Mouse (Mus musculus): ENCODE data around the gene Megf6.

Gene Megf6

DNA sequence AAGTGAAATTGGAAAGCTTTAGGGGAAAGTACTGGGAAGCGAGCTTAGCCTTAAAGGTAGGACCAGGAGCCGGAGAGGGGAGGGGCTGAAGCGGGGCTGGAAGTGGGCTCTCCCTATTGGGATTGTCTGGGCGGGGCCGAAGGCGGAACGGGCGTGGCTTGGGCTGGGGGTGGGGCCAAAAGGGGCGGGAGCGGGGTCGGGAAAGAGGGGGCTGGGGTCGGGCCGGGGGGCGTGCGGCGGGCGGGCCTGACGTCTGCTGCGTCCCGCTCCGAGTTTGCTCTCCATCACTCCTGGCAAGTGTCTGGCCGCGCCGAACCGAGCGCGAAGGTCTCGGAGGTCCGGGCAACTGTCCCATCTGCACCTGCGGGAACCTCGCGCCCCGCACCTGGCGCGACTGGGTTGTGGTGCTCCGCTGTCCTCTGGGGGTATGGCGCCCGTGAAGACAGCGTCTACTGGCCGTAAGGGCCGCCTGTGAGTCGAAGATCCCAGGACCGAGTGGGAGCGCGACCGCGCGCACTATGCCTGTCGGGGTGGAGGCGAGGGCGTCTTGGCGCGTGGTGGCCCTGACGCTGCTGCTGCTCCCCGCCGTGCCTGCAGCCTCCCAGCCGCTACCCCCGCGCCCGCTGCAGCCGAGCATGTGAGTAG lies at the start of gene Megf6:
Megf6 (plus strand) TSS at position 225 of the 645 bp plus-strand sequence.
- no peak for DNase-seq (ENCODE audit: low spot score in 2 of 2)

DNA sequence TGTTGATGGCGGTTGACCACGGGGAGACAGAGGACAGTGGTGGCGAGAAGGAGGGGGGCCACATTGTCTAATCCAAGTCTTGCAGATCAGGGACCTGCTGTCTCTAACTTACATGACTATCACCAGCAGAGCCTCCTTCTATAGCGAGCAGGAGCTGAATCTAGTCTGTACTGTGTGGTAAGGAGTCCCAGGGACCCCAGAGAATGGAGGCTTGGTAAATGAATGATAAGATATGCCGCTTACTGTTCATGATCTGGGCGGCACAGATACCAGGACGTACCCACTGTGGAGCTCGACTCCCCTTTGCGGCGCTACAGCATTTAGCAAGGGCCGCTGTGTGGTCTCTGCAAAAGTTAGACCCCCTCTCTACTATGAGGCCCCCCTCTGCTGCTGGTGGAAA lies 48.7 kb upstream of the Megf6 start:
- DNase-seq (ENCODE audit: low spot score in 2 of 2), result no peak

DNA sequence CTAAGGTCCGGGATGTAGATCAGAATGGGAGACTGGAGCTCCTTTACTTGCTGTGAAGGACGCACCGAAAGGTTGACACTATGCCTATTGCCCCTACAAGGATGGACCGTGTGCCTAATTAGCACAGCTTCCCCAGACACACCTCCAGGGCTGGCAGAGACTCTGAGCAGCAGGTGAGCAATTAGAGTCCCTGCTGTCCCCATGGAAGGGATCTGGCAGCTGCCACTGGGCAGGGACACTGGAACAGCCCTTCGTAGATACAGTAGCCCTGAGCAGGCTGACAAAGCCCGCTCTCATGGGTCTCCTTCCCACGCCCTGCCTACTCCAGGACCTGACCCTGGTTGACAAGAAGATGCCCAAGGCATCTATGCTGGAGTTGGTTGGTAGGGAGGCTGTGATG lies 48.2 kb upstream of the Megf6 start:
- DNase-seq (ENCODE audit: low spot score in 2 of 2), result no peak

DNA sequence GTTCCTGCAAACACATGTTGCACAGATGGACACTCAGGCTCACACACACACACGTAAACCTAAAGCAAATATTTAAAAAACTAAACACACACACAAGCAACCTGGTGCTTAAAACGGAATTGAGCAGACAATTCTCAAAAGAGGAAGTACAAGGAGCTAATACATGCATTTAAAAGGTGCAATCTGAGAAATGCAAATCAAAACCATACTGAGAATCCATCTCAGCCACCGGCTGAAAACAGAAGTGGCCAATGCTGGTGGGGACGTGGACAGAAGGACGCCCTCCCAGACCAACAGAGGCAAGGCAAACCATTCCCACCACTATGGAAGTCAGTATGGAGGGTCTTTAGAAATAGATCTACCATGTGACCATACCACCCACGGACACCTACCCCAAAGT lies 47.0 kb upstream of the Megf6 start:
- no peak for DNase-seq (ENCODE audit: low spot score in 2 of 2)

DNA sequence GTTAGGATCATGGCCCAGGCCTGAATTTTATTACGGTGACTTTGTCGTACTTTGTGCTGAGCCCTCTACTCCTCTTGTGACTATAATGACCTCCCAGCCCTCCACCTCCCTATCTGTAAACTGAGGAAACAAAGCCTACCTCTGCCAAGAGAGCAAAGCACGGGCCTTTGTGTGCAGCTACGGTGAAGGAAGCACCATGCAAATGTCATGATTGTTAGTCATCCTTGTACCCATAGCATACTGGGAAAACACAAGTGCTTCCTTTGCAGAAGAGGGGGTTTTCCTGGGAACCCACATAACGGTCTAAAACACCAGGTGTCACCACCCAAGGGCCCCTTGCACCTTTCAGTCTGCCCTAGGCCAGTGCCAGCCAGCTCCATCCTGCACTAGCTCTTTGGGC lies 45.3 kb upstream of the Megf6 start:
- DNase-seq (ENCODE audit: low spot score in 2 of 2), result no peak

DNA sequence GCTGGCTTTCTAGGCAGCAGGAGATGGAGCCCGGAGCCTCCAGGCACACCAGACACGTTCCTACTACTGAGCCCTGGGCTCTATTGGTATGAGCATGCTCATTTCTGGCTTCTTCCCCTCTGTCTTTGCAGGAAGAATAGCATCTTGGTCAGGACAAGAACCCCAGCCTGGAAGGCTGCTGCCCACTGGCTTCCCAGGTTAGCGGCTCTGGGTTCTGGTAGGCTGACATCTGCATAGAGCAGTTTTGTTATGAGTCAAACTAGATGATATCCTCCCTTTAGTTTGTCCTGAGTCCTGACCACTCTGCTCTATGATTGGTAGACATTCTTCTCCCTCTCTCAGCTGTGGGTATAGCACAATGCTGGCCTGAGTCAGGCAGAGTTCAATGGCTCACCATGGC lies 43.3 kb upstream of the Megf6 start:
- DNase-seq (ENCODE audit: low spot score in 2 of 2), result no peak

DNA sequence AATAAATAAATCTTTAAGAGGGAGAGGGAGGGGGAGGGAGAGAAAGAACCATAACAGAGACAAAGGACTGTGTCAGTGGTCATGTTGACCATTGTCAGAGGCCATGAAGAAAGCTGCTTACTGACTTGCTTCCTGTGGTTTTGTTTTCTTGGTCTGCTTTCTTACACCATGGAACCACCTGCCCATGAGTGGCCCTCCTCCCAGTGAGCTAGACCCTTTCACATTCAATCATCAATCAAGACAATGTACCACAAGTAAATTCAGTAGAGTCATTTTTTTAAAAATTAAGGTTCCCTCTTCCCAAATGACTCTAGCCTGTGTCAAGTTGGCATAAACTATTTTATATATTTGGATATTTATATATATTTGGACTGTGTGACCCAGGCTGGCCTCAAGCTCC lies 40.6 kb upstream of the Megf6 start:
- DNase-seq (ENCODE audit: low spot score in 2 of 2), result no peak

DNA sequence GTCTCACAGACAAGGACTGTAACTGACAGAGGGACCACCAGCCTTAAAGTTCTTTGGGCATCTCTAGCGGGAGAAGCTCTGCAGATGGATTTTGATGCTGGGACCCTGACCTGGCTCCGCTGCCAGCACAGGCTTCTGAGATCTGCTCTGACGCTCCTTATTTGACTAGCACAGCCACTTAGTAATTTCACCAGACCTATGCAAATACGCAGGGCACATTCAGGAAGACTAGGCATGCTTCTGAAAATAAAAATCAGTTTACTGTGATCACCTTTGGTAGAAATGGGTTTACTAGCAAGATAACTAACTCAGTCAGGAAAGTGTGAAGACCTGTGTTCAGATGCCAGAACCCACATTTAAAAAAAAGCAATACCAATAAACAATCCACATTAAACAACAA lies 38.6 kb upstream of the Megf6 start:
- DNase-seq (ENCODE audit: low spot score in 2 of 2), result no peak

DNA sequence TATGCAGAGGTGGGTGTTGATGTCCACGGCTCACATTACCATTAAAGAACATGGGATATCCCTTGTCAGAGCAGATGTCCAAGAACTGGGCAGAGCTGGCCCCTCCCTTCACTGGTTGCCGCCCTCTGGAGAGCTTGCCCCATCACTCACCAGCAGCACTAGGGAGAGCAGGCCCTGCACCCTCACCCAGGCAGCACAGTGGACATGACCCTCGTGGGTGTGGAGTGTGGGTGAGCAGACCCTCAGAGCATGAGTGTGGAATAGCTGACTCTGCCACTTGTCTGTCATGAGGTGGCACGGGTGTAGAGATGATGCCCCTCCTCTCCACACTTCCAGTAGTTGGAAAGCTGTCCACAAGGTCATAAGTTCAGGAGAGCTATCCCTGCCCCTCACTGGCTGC lies 35.7 kb upstream of the Megf6 start:
- no peak for DNase-seq (ENCODE audit: low spot score in 2 of 2)

DNA sequence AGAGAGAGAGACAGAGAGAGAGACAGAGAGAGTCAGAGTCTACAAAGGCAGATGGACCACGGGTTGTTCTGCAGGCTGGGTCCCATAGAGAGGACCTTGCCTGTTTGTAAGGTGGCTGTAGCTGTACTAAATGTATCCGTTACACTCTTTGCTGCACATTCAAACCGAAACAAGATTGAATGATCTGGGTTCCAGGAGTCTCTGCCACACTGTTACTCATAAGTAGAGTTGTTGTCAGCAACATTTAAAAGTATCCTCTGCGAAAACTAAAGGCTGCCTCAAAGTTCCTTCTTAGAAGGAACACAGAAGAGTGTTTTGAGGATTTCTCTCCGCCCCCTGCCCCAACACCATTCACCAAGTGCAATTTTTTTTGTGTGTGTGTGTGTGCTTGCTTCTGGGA lies 33.4 kb upstream of the Megf6 start:
- DNase-seq (ENCODE audit: low spot score in 2 of 2), result no peak

DNA sequence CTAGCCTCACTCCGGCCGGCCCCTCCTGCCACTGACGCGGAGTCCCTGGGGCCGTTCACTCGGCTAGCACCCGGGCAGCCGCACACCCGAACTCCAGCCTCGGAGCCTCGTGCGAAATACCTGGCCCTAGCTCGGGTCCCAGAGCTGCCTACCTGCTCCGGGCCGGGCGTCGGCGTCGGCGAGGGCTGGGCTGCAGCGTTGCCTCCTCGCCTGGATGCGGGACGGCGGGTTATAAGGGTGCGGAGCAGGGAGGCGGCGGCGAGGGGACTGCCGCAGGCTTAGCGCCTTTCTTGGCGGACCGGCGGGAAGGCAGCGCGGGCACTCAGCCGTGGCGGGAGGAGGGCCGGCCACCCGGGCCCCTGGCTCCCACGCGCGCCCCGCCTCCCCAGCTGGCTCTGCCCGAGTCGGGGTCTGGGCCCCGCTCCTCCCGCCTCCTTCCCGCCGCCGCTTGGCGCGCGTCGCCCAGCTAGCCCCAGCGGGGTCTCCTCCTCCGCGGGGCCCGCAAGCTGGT lies 30.8 kb upstream of the Megf6 start:
- no peak for DNase-seq (ENCODE audit: low spot score in 2 of 2)

DNA sequence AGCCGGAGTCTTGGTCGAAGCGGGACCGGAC lies 30.5 kb upstream of the Megf6 start, which contains the start of gene Trp73:
Trp73 (minus strand) TSS at position 27 of the 31 bp plus-strand sequence.
- no peak for DNase-seq (ENCODE audit: low spot score in 2 of 2)

DNA sequence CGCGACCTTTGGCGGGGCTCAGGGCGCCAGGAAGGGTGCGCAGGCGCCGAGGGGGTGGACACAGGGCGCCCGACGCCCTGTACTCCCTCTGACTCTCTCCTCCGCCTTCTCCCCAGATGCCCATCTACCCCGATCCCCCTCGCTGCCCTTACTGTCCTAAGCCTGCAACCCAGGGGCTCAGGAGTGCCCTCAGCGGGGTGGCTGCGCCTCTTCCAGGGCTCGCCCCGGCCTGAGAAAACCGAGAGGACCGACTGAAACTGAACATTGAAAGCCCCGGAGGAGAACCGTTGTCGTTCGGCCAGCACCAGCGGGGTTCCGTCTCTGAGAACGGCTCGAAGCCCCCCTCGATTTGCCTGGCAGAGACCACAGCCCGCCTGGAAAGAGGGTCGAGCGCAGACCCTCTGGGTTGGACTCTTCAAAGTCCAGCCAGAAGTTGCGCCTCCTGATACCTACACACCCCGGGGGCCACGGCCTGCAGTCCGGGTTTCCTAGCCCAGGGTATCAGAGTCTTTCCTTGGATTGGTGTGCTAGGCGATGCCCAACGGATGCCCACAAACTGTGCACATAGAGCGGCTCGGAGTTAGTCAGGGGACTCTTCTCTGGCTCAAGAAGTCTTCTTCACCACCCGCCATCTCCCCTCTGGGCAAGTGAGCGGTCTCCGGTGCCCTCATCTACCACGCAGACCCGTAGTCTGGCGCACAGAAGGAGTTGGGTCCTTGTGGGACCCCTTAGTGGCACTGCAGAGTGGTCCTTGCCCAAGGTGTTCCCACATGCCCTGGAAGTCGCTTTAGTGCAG lies 30.1 kb upstream of the Megf6 start:
- no peak for DNase-seq (ENCODE audit: low spot score in 2 of 2)

DNA sequence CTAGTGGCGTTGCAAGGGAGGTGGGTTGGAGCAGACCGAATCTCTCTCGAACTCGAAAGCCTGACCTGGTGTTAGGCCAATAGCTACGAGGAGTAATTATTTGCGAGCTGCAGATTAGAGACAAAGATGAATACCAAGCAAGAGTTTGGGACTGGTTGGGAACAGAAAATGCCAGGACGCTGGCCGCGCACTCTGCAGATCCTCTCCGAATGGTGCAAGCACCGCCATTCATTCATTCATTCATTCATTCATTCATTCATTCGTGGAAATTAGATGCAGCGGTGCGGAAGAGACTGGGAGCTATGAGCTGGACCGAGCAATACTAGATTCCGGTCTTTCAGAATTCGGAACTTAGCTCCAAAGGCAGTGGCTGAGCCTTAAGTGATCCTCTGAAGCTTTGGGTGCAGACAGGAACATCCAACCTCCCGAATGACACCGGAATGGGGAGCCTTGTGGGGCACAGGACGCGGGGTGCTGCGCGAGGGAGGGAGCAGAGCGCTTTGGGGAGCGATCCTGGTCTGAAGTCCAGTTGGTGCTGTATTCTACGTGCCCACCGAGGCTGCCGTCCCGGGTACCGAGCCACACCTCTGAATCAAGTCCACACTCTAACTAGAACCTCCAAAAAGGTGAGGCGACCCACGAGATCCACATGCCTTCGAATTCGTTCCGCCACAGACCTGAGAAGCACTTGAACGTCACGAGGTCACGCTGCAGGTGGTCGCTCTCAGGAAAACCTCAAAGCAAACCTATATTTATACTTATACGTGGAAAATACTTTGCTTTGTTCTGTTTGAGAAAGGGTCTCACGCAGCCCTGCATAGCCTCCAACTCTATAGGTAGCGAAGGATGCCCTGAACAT lies 29.3 kb upstream of the Megf6 start:
- DNase-seq (ENCODE audit: low spot score in 2 of 2), result no peak

DNA sequence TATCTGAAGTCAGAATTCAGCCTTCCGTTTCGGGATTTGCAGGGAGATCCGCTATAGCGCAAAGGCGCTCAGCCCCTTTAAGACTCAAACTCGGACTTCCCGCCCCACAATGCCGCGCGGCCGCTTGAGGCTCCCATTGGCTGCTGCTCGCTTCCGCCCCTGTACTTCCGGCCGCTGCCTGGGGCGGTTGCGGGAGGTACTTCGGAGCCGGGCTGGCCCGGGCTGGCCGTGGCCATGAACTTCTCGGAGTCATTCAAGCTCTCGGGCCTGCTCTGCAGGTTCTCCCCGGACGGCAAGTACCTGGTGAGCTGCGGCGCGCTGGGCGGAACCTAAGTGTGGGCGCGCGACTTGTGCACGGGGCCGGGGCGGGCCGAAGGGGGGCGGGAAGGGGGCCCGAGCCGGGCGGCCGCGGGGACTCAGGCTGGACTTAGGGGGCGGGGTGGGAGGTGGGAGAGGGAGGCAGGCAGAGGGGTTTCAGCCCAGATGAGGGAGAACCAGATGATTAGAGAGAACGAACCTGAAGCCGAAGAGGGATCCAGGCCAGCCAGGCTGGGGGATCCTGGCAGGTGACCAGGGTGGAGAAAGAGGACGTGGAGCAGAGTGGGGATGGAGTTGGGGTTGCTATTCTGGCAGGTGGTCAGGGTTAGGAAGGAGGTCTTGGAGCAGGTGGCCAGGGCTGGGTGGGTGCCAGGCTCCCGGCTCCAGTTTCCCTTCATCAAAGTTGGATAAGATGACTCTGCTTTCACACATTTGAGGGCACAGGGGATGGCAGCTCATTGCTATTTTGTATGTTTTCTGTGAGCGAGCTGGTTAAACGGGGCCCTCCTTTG lies 28.1 kb upstream of the Megf6 start, which contains the start of gene Wrap73:
Wrap73 (plus strand) TSS at position 162 of the 830 bp plus-strand sequence.
- peak; percentile 84 to 85 for DNase-seq (ENCODE audit: low spot score in 2 of 2)

DNA sequence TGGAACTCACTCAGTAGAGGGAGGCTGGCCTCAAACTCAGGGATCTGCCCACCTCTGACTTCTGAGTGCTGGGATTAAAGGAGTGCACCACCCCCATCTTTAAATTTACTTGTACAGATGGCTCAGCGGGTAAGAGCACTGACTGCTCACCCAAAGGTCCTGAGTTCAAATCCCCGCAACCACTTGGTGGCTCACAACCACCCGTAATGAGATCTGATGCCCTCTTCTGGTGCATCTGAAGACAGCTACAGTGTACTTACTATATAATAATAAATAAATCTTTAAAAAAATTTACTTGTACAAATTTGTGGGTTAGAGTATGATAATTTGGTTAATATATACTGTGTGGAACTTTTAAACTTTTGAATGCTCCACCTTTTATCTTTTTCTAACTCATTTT lies 25.8 kb upstream of the Megf6 start:
- no peak for DNase-seq (ENCODE audit: low spot score in 2 of 2)

DNA sequence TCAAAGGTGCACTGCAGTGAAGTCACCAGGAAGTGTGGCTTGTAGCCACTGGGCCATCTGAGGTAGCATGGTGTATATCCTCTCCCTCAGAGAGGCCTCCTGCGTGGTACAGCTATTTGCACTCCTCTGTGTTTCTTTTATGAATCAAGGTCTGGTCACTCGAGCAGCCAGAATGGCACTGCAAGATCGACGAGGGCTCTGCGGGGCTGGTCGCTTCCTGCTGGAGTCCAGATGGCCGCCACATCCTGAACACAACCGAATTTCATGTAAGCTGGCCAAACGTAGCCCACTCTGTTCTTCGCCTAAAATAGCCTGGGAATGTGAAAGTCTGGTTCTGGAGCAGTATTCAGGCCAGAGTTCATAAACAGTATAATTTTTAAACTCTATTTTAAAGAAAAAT lies 24.2 kb upstream of the Megf6 start:
- DNase-seq (ENCODE audit: low spot score in 2 of 2), result no peak

DNA sequence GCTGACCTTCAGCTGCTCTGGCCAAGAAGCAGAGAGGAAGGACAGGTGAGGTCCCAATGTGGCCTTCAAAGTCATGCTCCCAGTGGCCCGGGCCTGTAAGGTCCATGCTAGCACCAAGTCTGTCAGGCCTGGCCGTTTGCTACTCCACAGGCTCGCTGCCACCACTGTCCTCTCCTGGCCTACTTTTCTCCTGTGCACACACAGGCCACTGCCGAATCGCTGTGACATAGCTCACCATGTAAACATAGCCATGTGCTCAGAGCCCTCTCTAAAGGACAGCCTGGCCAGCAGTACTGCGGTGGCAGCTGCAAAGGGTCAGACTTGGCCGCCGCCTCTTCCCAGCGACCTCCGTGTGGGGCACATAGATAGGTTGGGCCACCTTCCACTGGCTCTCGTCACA lies 16.4 kb upstream of the Megf6 start:
- DNase-seq (ENCODE audit: low spot score in 2 of 2), result no peak

DNA sequence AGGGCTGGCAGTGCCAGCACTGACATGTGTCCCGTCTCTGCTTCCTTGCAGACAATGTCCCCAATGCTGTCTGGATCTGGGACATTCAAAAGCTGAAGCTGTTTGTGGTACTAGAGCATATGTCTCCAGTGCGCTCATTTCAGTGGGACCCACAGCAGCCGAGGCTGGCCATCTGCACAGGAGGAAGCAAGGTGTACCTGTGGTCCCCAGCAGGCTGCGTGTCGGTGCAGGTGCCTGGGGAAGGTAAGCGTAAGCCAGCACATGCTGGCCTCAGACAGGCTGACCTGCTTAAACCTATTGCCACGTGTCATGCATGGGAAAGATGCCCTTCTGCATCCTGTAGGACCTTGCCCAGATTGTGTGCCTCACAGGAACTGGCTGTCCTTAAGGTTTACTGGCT lies 14.5 kb upstream of the Megf6 start:
- DNase-seq (ENCODE audit: low spot score in 2 of 2), result no peak

DNA sequence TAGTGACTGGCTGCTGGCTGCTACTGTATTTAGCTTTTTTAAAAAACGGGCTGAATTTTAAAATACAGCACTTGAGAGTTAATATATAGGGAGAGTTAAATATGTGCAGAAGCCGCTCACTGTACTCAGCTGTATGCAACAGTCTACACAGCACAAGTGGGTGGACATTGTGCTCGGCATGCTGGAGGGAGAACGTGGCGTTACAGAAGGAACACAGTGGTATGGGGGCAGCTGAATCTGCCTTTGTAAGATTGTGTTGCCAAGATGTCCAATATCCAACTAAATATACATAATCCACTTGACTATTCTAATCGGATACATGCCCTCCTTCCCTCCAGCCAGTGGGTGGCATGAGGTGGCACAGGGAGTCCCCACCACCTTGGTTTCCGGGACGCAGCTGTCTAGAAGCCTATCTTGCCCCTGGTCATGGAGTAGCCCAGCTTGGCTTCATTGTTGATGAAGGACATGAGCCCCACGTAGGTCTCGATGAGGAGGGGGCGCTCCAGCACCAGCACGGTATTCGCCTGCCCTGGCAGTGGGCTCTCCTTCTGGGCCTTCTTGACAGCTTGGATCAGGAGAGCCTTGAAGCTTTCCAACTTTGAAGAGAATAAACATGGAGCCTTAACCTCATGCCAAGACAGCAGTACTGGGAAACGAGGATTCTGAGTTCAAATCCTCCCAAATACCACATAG lies 12.4 kb upstream of the Megf6 start:
- DNase-seq (ENCODE audit: low spot score in 2 of 2), result no peak

DNA sequence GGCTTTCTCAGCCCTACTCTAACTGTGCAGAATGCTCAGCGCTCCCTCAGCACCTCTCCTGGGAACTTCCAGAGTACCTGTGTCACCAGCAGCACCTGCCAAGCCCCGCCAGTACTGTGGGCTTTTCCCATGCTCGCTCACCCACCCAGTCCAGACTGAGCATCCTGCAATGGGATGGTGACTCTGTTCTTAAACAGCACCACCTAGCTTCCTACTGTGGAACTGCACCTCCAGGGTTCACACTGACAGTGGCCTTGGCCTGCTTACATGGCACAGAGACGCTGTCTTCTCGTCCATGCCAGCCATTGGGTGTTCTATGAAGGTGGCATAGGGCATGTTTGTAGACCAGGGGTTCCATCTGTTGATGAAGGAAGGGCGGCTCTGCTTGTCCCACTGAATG lies 11.5 kb upstream of the Megf6 start:
- DNase-seq (ENCODE audit: low spot score in 2 of 2), result peak; percentile 76 to 84
